Mouse (Mus musculus): ENCODE results near the gene H2-DMb1.

DNA sequence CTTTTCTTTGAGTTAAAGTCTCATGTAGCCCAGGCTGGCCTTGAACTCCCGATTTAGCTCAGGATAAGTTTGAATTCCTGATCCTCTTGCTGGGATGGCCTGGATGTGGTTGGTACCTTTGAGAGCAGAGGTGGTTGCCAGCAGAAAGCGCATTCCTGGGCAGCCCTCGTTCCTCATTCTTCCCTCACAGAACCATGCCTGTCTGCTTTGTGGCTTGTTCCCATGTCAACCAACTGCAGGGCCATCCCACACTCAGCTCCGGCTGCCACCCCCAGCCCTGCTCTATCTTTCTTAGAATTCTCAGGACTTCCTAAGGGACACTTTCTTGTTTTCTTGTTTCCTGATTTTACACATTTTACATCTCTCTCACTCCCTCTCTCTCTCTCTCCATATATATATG is 11.4 kb upstream of the H2-DMb1 start:
- TF ChIP-seq CTCF (IDR thresholded peaks at IDR 0.05; ENCODE audit: low read depth) (no peak), EP300 (IDR thresholded peaks at IDR 0.05; ENCODE audit: low read depth) (no peak)

All from liver, embryonic 14.5 days (tissue).